Mouse (Mus musculus): ENCODE data around the gene Izumo4. TPM values are rescaled to one million over a fixed set of nuclear protein-coding genes. Genes with fewer than 3 reads are reported as not detected.

Gene Izumo4
- polyA plus RNA-seq, 1 experiment from 2014 or later, result 4.8 TPM

GRCm38 (mm10) chr10:80727369-80728127 lies 25.6 kb downstream of the Izumo4 start:
- Histone ChIP-seq H3K9me3 (replicated peaks; ENCODE audit: control insufficient read depth, low read length) (no peaks in the 10 kb centered on the region), H3K27me3 (ENCODE audit: control insufficient read depth, insufficient read depth, low read length) (no peaks in the 10 kb centered on the region), H3K36me3 (replicated peaks; ENCODE audit: control insufficient read depth, insufficient read depth, low read depth, low read length) (peaks cover 11% of the 10 kb centered on the region), H3K27ac (replicated peaks; ENCODE audit: low read depth, low read length) (no peak overlapping the region), H3K4me2 (ENCODE audit: low read depth, low read length) (no peak overlapping the region), H3K4me1 (ENCODE audit: control insufficient read depth, insufficient read depth, low read length) (no peaks in the 10 kb centered on the region), H3K9ac (replicated peaks; ENCODE audit: low read length) (no peak overlapping the region), H3K4me3 (ENCODE audit: low read depth, low read length) (no peak overlapping the region)
- DNase-seq (ENCODE audit: low spot score) (no peak), ATAC-seq (replicated peaks; ENCODE audit: insufficient number of reproducible peaks, low FRiP score, low TSS enrichment, low read depth) (no peak)
- 81% methylated on average over 5 of the region's 5 CpGs for WGBS

- Histone ChIP-seq H3K36me3 (replicated peaks; ENCODE audit: control insufficient read depth, insufficient read depth, low read depth, low read length) (peaks cover 10% of the 10 kb centered on the region), H3K4me2 (ENCODE audit: low read depth, low read length) (no peak overlapping the region), H3K4me1 (ENCODE audit: control insufficient read depth, insufficient read depth, low read length) (no peaks in the 10 kb centered on the region), H3K27me3 (ENCODE audit: control insufficient read depth, insufficient read depth, low read length) (no peaks in the 10 kb centered on the region), H3K27ac (replicated peaks; ENCODE audit: low read depth, low read length) (no peak overlapping the region), H3K9ac (replicated peaks; ENCODE audit: low read length) (no peak overlapping the region), H3K4me3 (ENCODE audit: low read depth, low read length) (no peak overlapping the region), H3K9me3 (replicated peaks; ENCODE audit: control insufficient read depth, low read length) (no peaks in the 10 kb centered on the region)
- no peak for ATAC-seq (replicated peaks; ENCODE audit: insufficient number of reproducible peaks, low FRiP score, low TSS enrichment, low read depth)
- 92% methylated on average over 6 of the region's 6 CpGs for WGBS
- no peak for DNase-seq (ENCODE audit: low spot score)
These were observed 30.7 kb downstream of the Izumo4 start for GRCm38 (mm10) chr10:80732611-80733101.

GRCm38 (mm10) chr10:80736731-80737130 lies 34.7 kb downstream of the Izumo4 start:
- Histone ChIP-seq H3K9me3 (replicated peaks; ENCODE audit: control insufficient read depth, low read length) (no peaks in the 10 kb centered on the region), H3K36me3 (replicated peaks; ENCODE audit: control insufficient read depth, insufficient read depth, low read depth, low read length) (no peaks in the 10 kb centered on the region; the same call in 1 of the 2 replicates), H3K27me3 (ENCODE audit: control insufficient read depth, insufficient read depth, low read length) (no peaks in the 10 kb centered on the region), H3K4me1 (ENCODE audit: control insufficient read depth, insufficient read depth, low read length) (peaks cover 6% of the 10 kb centered on the region; the same call in 1 of the 2 replicates), H3K4me2 (ENCODE audit: low read depth, low read length) (no peak overlapping the region), H3K9ac (replicated peaks; ENCODE audit: low read length) (no peak overlapping the region), H3K27ac (replicated peaks; ENCODE audit: low read depth, low read length) (no peak overlapping the region), H3K4me3 (ENCODE audit: low read depth, low read length) (no peak overlapping the region)
- DNase-seq (ENCODE audit: low spot score), result no peak
- ATAC-seq (replicated peaks; ENCODE audit: insufficient number of reproducible peaks, low FRiP score, low TSS enrichment, low read depth), result no peak
- 79% methylated on average over 5 of the region's 5 CpGs for WGBS

- ATAC-seq (replicated peaks; ENCODE audit: insufficient number of reproducible peaks, low FRiP score, low TSS enrichment, low read depth) (no peak), DNase-seq (ENCODE audit: low spot score) (no peak)
- 74% methylated on average over 1 of the region's 1 CpGs for WGBS
- Histone ChIP-seq H3K4me1 (ENCODE audit: control insufficient read depth, insufficient read depth, low read length) (peaks cover 6% of the 10 kb centered on the region; the same call in 1 of the 2 replicates), H3K27me3 (ENCODE audit: control insufficient read depth, insufficient read depth, low read length) (no peaks in the 10 kb centered on the region), H3K27ac (replicated peaks; ENCODE audit: low read depth, low read length) (no peak overlapping the region), H3K9me3 (replicated peaks; ENCODE audit: control insufficient read depth, low read length) (no peaks in the 10 kb centered on the region), H3K36me3 (replicated peaks; ENCODE audit: control insufficient read depth, insufficient read depth, low read depth, low read length) (no peaks in the 10 kb centered on the region), H3K4me2 (ENCODE audit: low read depth, low read length) (no peak overlapping the region), H3K4me3 (ENCODE audit: low read depth, low read length) (no peak overlapping the region), H3K9ac (replicated peaks; ENCODE audit: low read length) (no peak overlapping the region)
These were observed 36.7 kb downstream of the Izumo4 start for GRCm38 (mm10) chr10:80738657-80739056.

- Histone ChIP-seq H3K4me1 (ENCODE audit: control insufficient read depth, insufficient read depth, low read length) (peaks cover 6% of the 10 kb centered on the region; the same call in 1 of the 2 replicates), H3K4me3 (ENCODE audit: low read depth, low read length) (peak overlapping the region; percentile 98), H3K9ac (replicated peaks; ENCODE audit: low read length) (peak overlapping the region; percentile 94), H3K27ac (replicated peaks; ENCODE audit: low read depth, low read length) (no peak overlapping the region), H3K4me2 (ENCODE audit: low read depth, low read length) (peak overlapping the region; percentile 80), H3K9me3 (replicated peaks; ENCODE audit: control insufficient read depth, low read length) (no peaks in the 10 kb centered on the region), H3K36me3 (replicated peaks; ENCODE audit: control insufficient read depth, insufficient read depth, low read depth, low read length) (no peaks in the 10 kb centered on the region), H3K27me3 (ENCODE audit: control insufficient read depth, insufficient read depth, low read length) (no peaks in the 10 kb centered on the region)
- ATAC-seq (replicated peaks; ENCODE audit: insufficient number of reproducible peaks, low FRiP score, low TSS enrichment, low read depth) (no peak), DNase-seq (ENCODE audit: low spot score) (no peak)
- 34% methylated on average over 5 of the region's 5 CpGs for WGBS
These were observed 39.2 kb downstream of the Izumo4 start for GRCm38 (mm10) chr10:80741146-80741545.

- no peaks in the 10 kb centered on the region for H3K36me3 ChIP-seq (replicated peaks; ENCODE audit: control insufficient read depth, insufficient read depth, low read depth, low read length)
- peak overlapping the region; percentile 61 for H3K27ac ChIP-seq (replicated peaks; ENCODE audit: low read depth, low read length)
- H3K27me3 ChIP-seq (ENCODE audit: control insufficient read depth, insufficient read depth, low read length), result no peaks in the 10 kb centered on the region
- H3K4me1 ChIP-seq (ENCODE audit: control insufficient read depth, insufficient read depth, low read length), result peaks cover 6% of the 10 kb centered on the region; the same call in 1 of the 2 replicates
- WGBS, result under 1% methylated on average over 45 of the region's 46 CpGs
- H3K9ac ChIP-seq (replicated peaks; ENCODE audit: low read length), result peak overlapping the region; percentile 94
- peak overlapping the region; percentile 80 for H3K4me2 ChIP-seq (ENCODE audit: low read depth, low read length)
- H3K4me3 ChIP-seq (ENCODE audit: low read depth, low read length), result peak overlapping the region; percentile 98
- DNase-seq (ENCODE audit: low spot score) (no peak), ATAC-seq (replicated peaks; ENCODE audit: insufficient number of reproducible peaks, low FRiP score, low TSS enrichment, low read depth) (peak; percentile 30; the same call in 1 of the 2 replicates)
- H3K9me3 ChIP-seq (replicated peaks; ENCODE audit: control insufficient read depth, low read length), result no peaks in the 10 kb centered on the region
These were observed 39.7 kb downstream of the Izumo4 start for GRCm38 (mm10) chr10:80741634-80742179.

GRCm38 (mm10) chr10:80742180-80742978 lies 40.4 kb downstream of the Izumo4 start, which contains the start of gene Ap3d1:
Gene Ap3d1 (minus strand): TSS chr10:80742264.
- peak within 1 kb of the TSS; percentile 98 for H3K4me3 ChIP-seq (ENCODE audit: low read depth, low read length)
- WGBS, result 2% methylated on average over 25 of the region's 25 CpGs
- no peaks in the 10 kb centered on the region for H3K36me3 ChIP-seq (replicated peaks; ENCODE audit: control insufficient read depth, insufficient read depth, low read depth, low read length)
- ATAC-seq (replicated peaks; ENCODE audit: insufficient number of reproducible peaks, low FRiP score, low TSS enrichment, low read depth), result peak; percentile 98
- H3K4me1 ChIP-seq (ENCODE audit: control insufficient read depth, insufficient read depth, low read length), result peaks cover 6% of the 10 kb centered on the region; the same call in 1 of the 2 replicates
- DNase-seq (ENCODE audit: low spot score), result peak; percentile 99
- H3K27ac ChIP-seq (replicated peaks; ENCODE audit: low read depth, low read length), result peak within 1 kb of the TSS; percentile 61
- H3K9ac ChIP-seq (replicated peaks; ENCODE audit: low read length), result peak within 1 kb of the TSS; percentile 94
- peak within 1 kb of the TSS; percentile 80 for H3K4me2 ChIP-seq (ENCODE audit: low read depth, low read length)
- H3K9me3 ChIP-seq (replicated peaks; ENCODE audit: control insufficient read depth, low read length), result no peaks in the 10 kb centered on the region
- no peaks in the 10 kb centered on the region for H3K27me3 ChIP-seq (ENCODE audit: control insufficient read depth, insufficient read depth, low read length)

All from embryonic facial prominence, embryonic 11.5 days (tissue).